Mouse (Mus musculus) mature B cell (primary cell): ENCODE data around the gene Prex1.

ENCODE experiments used
- in situ Hi-C: fragments of 300-500 bp; cut with MboI; formaldehyde crosslinking; loops from 2 replicates; pipeline ENCODE4 v1.14.3; 2019

Gene Prex1

GRCm38 (mm10) chr2:166606481-166607245 lies 107.0 kb downstream of the Prex1 start:
- in situ Hi-C loops: no loop called here

DNA sequence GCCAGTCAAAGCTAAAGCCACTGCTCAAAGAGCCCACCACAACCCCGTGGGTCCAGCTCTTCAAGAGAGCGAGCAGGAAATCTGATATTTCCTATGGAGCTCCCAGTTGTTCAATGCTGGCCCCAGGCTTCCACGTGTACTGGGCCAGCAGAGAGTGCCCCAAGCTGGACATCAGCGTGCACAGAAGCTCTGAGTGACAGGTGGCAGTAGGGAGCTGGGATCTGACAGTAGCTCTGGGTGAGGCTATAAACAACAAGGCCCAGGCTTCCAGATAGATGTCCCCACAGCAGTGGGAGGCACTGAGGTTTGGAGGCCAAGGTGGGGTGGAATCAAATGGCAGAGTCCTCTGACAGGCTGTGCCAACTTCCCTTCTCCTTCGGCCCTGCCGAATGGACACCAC lies 107.6 kb downstream of the Prex1 start:
- in situ Hi-C loops: no loop called here

DNA sequence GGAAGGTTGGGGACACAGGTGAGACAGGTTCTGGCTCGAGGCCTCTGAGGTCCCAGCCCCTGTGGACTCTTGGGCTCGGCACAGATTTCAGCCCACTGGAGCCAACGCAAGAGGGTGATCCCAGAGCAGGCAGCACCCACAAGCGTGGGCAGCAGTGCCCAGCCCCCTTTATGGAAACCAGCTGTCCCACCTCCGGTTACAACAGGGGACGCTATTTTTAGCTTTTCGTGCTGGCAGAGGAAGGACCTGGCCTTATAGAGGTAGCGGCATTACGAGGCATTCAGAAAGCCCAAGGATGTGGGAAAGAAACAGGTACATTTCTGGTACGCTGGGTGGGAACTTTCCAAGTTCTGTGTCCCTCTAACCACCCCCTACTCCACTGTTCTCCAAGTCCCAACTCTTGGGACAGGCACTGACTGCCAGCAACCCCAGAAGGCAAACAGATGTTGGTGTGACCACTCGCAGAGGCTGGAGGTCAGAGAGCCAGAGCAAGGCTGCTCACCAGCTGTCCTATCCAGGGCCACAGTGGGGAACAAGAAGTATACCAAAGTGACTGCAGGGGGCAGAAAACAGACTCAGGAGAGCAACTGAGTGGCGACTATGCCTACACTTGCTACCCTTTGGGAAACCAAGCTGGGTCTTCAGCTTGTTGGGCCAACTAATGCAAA lies 108.3 kb downstream of the Prex1 start:
- in situ Hi-C loops: no loop called here

DNA sequence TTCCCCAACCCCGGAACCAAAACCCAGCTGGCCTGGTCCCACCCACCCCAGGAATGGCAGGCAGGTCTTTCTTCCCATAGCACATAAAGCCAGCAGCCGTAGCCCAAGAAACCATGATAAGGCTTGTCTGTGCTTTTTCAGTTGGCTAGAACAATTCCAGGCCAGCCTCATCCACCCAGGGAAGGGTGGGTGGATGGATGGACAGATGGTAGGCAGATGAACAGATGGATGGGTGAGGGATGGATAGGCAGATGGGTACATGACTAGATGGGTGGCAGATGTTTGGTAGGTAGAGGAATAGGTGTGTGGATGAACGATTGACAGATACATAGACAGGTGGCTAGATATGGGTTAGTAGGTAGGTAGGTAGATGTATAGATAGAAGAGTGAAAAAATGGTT lies 110.7 kb downstream of the Prex1 start:
- in situ Hi-C loops: no loop called here

- in situ Hi-C loops: no loop called here
These were observed 112.2 kb downstream of the Prex1 start for GRCm38 (mm10) chr2:166601420-166601819.

- in situ Hi-C loops: no loop called here
These were observed 115.0 kb downstream of the Prex1 start for GRCm38 (mm10) chr2:166598453-166599155.

DNA sequence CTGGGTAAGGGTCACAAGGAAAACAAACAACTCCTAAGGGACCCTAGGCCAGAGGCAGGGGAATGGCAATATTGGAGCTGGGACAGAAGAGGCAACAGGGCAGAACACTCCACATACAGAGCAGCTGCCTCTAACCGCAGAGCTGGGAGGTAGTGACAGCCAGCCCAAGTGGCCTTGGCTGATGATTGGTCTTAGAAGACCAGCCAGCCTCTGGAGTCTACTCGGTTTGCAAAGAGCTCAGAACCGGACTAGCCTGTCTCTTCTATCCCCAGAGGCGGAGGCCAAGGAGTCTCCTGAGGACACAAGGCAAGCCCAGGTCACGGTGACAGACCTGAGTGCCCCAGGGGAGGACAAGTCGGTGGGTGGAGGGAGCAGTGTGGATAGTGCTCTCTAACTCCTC lies 115.9 kb downstream of the Prex1 start:
- in situ Hi-C loops: no loop called here

DNA sequence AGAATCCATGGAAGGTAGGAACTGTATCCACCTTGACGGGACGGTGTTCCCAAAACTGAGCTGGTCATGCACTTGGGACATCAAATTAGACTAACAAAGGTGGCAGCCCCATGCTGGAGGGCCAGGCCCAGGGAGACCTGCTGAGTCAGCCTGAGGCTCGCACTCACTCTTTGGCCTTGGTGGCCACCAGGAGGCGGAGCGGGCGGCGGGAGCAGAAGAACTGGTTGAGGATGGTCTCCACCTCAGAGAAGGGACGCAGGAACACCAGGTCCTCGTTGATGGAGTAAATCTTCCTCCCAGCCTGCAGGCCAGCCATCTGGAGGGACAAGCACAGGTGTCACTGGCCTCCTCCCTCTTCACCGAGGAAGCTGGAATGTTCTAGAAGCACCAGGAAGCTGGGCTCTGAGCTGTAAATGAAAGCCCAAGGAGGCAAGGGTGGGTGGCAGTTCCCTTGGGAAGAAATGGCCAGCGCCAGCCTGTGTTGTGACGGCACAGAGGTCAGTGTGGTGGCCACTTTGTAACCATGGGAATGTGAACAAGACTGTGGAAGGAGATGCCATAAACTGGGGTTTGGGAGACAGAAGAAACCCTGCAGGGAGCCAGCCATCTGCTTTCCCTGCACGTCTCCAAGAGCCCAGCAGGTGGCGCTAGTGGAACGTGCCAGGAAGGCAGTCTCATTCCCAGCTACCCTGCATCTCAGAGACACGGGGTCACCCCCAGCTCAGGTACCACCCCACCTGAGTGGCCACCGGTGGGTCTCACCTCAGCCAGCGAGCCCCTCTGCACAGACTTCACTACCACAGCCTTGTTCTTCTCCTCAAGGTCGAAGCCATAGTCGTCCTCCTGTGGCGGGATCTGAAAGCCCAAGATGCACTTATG lies 121.4 kb downstream of the Prex1 start:
- in situ Hi-C loops: loop anchor here (5.0 kb wide), 1 partner anchor 185 kb away; no protein-coding TSS in a partner anchor

GRCm38 (mm10) chr2:166584491-166584890 lies 129.1 kb downstream of the Prex1 start:
- in situ Hi-C loops: no loop called here

DNA sequence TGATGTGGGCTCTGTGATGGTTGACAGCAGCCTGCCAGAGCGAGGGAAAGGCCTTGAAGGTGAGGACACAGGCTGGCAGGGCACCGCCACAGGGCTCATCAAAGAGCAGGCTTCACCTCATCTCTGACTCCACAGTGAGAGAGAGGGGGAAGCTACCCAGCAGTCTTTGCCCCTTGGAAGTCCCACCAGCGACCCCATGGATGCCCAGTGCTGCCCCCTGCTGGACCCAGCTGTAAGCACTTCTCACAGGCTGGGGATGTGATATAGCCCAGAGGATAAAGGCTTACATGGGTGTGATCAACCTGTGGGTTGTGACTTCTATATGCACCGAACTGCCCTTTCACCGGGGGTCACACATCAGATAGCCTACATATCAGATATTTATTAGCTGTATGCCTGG lies 130.3 kb downstream of the Prex1 start:
- in situ Hi-C loops: no loop called here

- in situ Hi-C loops: no loop called here
These were observed 131.6 kb downstream of the Prex1 start for GRCm38 (mm10) chr2:166581881-166582583.

- in situ Hi-C loops: no loop called here
These were observed 133.8 kb downstream of the Prex1 start for GRCm38 (mm10) chr2:166579793-166580192.

GRCm38 (mm10) chr2:166579361-166579760 lies 134.3 kb downstream of the Prex1 start:
- in situ Hi-C loops: no loop called here

- in situ Hi-C loops: no loop called here
These were observed 138.2 kb downstream of the Prex1 start for GRCm38 (mm10) chr2:166575419-166575818.

GRCm38 (mm10) chr2:166574934-166575333 lies 138.7 kb downstream of the Prex1 start:
- in situ Hi-C loops: no loop called here

DNA sequence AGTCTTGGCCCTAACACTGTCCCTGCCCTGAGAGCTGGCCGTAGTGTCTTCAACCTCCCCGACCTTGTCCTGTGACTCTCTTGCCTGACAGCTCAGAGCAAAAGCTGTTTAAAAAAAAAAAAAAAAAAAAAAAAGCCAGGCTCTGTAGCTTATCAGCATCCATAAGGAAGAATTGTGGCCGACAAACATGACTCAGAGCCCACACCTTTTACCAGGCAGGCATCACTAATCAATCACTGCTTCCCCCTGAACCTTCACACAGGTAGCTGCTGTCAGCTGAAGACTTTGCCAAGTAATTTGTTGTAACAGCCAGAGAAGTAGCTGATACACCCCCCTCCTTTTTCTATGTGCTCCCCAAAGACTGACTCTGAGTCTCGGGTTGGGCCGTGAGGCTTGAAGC lies 140.0 kb downstream of the Prex1 start:
- in situ Hi-C loops: no loop called here

DNA sequence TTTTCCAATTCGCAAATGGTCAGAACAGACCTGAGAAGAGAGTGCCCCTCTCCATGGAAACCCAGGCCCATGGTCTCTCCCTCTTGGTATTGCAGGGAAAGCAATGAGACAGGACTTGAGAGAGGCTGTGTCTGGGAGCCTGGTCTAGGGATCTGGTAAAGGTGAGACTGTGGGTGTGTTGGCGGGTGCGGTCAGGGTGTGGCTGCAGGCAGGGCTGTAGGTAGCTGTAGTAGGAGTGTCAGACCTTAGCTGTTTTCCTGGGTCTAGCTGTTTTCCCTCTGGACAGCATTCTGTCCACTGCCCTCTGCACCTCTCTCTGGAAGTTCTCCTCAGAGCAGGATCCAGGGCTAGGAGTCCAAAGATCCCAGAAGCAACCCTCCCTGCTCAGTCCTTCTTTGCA lies 141.3 kb downstream of the Prex1 start:
- in situ Hi-C loops: no loop called here

- in situ Hi-C loops: no loop called here
These were observed 144.4 kb downstream of the Prex1 start for GRCm38 (mm10) chr2:166569182-166569581.

GRCm38 (mm10) chr2:166565503-166565902 lies 148.1 kb downstream of the Prex1 start:
- in situ Hi-C loops: no loop called here

DNA sequence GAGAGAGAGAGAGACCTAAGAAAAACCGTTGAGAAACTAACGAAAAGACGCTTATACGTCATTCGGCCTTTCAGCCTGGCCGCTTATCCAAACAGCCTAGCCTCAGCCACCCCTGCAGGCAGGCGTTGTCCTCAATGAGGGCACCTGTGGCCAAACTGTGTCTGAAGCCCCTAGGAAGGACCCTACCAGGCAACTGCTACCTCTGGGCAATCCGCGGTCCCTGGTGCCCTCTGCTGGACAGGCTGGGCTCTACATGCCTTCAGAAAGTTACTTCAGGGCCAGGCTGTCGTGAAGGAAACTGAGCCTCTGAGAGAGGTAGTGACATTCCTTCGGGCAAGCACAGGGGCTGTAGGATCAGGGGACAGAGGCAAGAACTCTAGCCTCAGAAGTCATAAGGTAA lies 149.2 kb downstream of the Prex1 start:
- in situ Hi-C loops: loop anchor here (5.0 kb wide), 1 partner anchor 472 kb away; no protein-coding TSS in a partner anchor

GRCm38 (mm10) chr2:166563890-166564289 lies 149.7 kb downstream of the Prex1 start:
- in situ Hi-C loops: loop anchor here (5.0 kb wide), 1 partner anchor 472 kb away; no protein-coding TSS in a partner anchor
